Mouse (Mus musculus): ENCODE measurements around the gene Wwc2. TPM values are rescaled to one million over a fixed set of nuclear protein-coding genes. Genes with fewer than 3 reads are reported as not detected.

The Wwc2 gene
- polyA plus RNA-seq, 1 experiment = 18.6 TPM

- TF ChIP-seq POLR2A (IDR thresholded peaks at IDR 0.05; ENCODE audit: control insufficient read depth, low read depth, low read length) = no peak
- peak; percentile 94 for TF ChIP-seq CTCF (IDR thresholded peaks at IDR 0.05; ENCODE audit: control insufficient read depth, insufficient read depth, insufficient replicate concordance, low read depth, low read length)
- Histone ChIP-seq H3K27me3 (ENCODE audit: control insufficient read depth, insufficient read depth, low read length) (no peaks in the 10 kb centered on the region), H3K36me3 (ENCODE audit: control insufficient read depth, insufficient read depth, low read length) (no peaks in the 10 kb centered on the region; the same call in 1 of the 2 replicates), H3K27ac (ENCODE audit: control insufficient read depth, insufficient read depth, low read depth, low read length) (no peak overlapping the region), H3K4me1 (ENCODE audit: control insufficient read depth, insufficient read depth, low read length) (no peaks in the 10 kb centered on the region), H3K4me3 (ENCODE audit: control insufficient read depth, low read depth, low read length) (no peak overlapping the region)
These were observed 118.2 kb downstream of the Wwc2 start for GRCm38 (mm10) chr8:47872361-47873107.

- Histone ChIP-seq H3K4me3 (ENCODE audit: control insufficient read depth, low read depth, low read length) (no peak overlapping the region), H3K27ac (ENCODE audit: control insufficient read depth, insufficient read depth, low read depth, low read length) (no peak overlapping the region), H3K27me3 (ENCODE audit: control insufficient read depth, insufficient read depth, low read length) (no peaks in the 10 kb centered on the region), H3K36me3 (ENCODE audit: control insufficient read depth, insufficient read depth, low read length) (peaks cover 1% of the 10 kb centered on the region), H3K4me1 (ENCODE audit: control insufficient read depth, insufficient read depth, low read length) (no peaks in the 10 kb centered on the region)
- TF ChIP-seq CTCF (IDR thresholded peaks at IDR 0.05; ENCODE audit: control insufficient read depth, insufficient read depth, insufficient replicate concordance, low read depth, low read length) (peak; percentile 83; the same call in 1 of the 2 replicates), POLR2A (IDR thresholded peaks at IDR 0.05; ENCODE audit: control insufficient read depth, low read depth, low read length) (no peak)
These were observed 123.7 kb downstream of the Wwc2 start for GRCm38 (mm10) chr8:47867067-47867466.

GRCm38 (mm10) chr8:47866568-47866967 is 124.2 kb downstream of the Wwc2 start:
- TF ChIP-seq POLR2A (IDR thresholded peaks at IDR 0.05; ENCODE audit: control insufficient read depth, low read depth, low read length) (no peak), CTCF (IDR thresholded peaks at IDR 0.05; ENCODE audit: control insufficient read depth, insufficient read depth, insufficient replicate concordance, low read depth, low read length) (no peak)
- peaks cover 3% of the 10 kb centered on the region for H3K36me3 ChIP-seq (ENCODE audit: control insufficient read depth, insufficient read depth, low read length)
- no peaks in the 10 kb centered on the region for H3K4me1 ChIP-seq (ENCODE audit: control insufficient read depth, insufficient read depth, low read length)
- no peak overlapping the region for H3K4me3 ChIP-seq (ENCODE audit: control insufficient read depth, low read depth, low read length)
- no peak overlapping the region for H3K27ac ChIP-seq (ENCODE audit: control insufficient read depth, insufficient read depth, low read depth, low read length)
- no peaks in the 10 kb centered on the region for H3K27me3 ChIP-seq (ENCODE audit: control insufficient read depth, insufficient read depth, low read length)

GRCm38 (mm10) chr8:47859259-47859658 is 131.5 kb downstream of the Wwc2 start:
- no peak overlapping the region for H3K4me3 ChIP-seq (ENCODE audit: control insufficient read depth, low read depth, low read length)
- peaks cover 3% of the 10 kb centered on the region for H3K36me3 ChIP-seq (ENCODE audit: control insufficient read depth, insufficient read depth, low read length)

GRCm38 (mm10) chr8:47853356-47853755 is 137.4 kb downstream of the Wwc2 start:
- TF ChIP-seq CTCF (IDR thresholded peaks at IDR 0.05; ENCODE audit: control insufficient read depth, insufficient read depth, insufficient replicate concordance, low read depth, low read length) (no peak), POLR2A (IDR thresholded peaks at IDR 0.05; ENCODE audit: control insufficient read depth, low read depth, low read length) (no peak)
- no peak overlapping the region for H3K4me3 ChIP-seq (ENCODE audit: control insufficient read depth, low read depth, low read length)
- H3K27ac ChIP-seq (ENCODE audit: control insufficient read depth, insufficient read depth, low read depth, low read length) = no peak overlapping the region
- H3K36me3 ChIP-seq (ENCODE audit: control insufficient read depth, insufficient read depth, low read length) = no peaks in the 10 kb centered on the region; the same call in none of the 2 replicates
- H3K4me1 ChIP-seq (ENCODE audit: control insufficient read depth, insufficient read depth, low read length) = no peaks in the 10 kb centered on the region; the same call in 1 of the 2 replicates
- H3K27me3 ChIP-seq (ENCODE audit: control insufficient read depth, insufficient read depth, low read length) = no peaks in the 10 kb centered on the region

More at GRCm38 (mm10) chr8:47859259-47859658, 131.5 kb downstream of the Wwc2 start:
- H3K27ac ChIP-seq (ENCODE audit: control insufficient read depth, insufficient read depth, low read depth, low read length) = no peak overlapping the region
- H3K27me3 ChIP-seq (ENCODE audit: control insufficient read depth, insufficient read depth, low read length) = no peaks in the 10 kb centered on the region
- H3K4me1 ChIP-seq (ENCODE audit: control insufficient read depth, insufficient read depth, low read length) = no peaks in the 10 kb centered on the region
- TF ChIP-seq CTCF (IDR thresholded peaks at IDR 0.05; ENCODE audit: control insufficient read depth, insufficient read depth, insufficient replicate concordance, low read depth, low read length) (no peak), POLR2A (IDR thresholded peaks at IDR 0.05; ENCODE audit: control insufficient read depth, low read depth, low read length) (no peak)

- Histone ChIP-seq H3K36me3 (ENCODE audit: control insufficient read depth, insufficient read depth, low read length) (no peaks in the 10 kb centered on the region; the same call in none of the 2 replicates), H3K27me3 (ENCODE audit: control insufficient read depth, insufficient read depth, low read length) (no peaks in the 10 kb centered on the region), H3K27ac (ENCODE audit: control insufficient read depth, insufficient read depth, low read depth, low read length) (0 out of 2 replicates have a peak overlapping the region, but pooled peaks have one; percentile 69), H3K4me1 (ENCODE audit: control insufficient read depth, insufficient read depth, low read length) (no peaks in the 10 kb centered on the region; the same call in 1 of the 2 replicates), H3K4me3 (ENCODE audit: control insufficient read depth, low read depth, low read length) (no peak overlapping the region)
- no peak for TF ChIP-seq POLR2A (IDR thresholded peaks at IDR 0.05; ENCODE audit: control insufficient read depth, low read depth, low read length)
- no peak for TF ChIP-seq CTCF (IDR thresholded peaks at IDR 0.05; ENCODE audit: control insufficient read depth, insufficient read depth, insufficient replicate concordance, low read depth, low read length)
These were observed 138.0 kb downstream of the Wwc2 start for GRCm38 (mm10) chr8:47852737-47853136.

- peak overlapping the region; percentile 69 for H3K27ac ChIP-seq (ENCODE audit: control insufficient read depth, insufficient read depth, low read depth, low read length)
- TF ChIP-seq CTCF (IDR thresholded peaks at IDR 0.05; ENCODE audit: control insufficient read depth, insufficient read depth, insufficient replicate concordance, low read depth, low read length) = no peak
- H3K4me1 ChIP-seq (ENCODE audit: control insufficient read depth, insufficient read depth, low read length) = no peaks in the 10 kb centered on the region; the same call in 1 of the 2 replicates
- no peaks in the 10 kb centered on the region; the same call in none of the 2 replicates for H3K36me3 ChIP-seq (ENCODE audit: control insufficient read depth, insufficient read depth, low read length)
- H3K27me3 ChIP-seq (ENCODE audit: control insufficient read depth, insufficient read depth, low read length) = no peaks in the 10 kb centered on the region
- no peak overlapping the region for H3K4me3 ChIP-seq (ENCODE audit: control insufficient read depth, low read depth, low read length)
These were observed 138.8 kb downstream of the Wwc2 start for GRCm38 (mm10) chr8:47851824-47852502.
